Mouse (Mus musculus): Measurements from ENCODE around the gene Rac3. TPM values are rescaled to one million over a fixed set of nuclear protein-coding genes. Genes with fewer than 3 reads are reported as not detected.

Rac3 gene
- polyA plus RNA-seq, 1 experiment, result 2.4 TPM

GRCm38 (mm10) chr11:120710672-120711071 lies 10.6 kb upstream of the Rac3 start:
- WGBS, result 86% methylated on average over 5 of the region's 5 CpGs
- no peak overlapping the region for H3K4me3 ChIP-seq (replicated peaks; ENCODE audit: control insufficient read depth, low read depth, low read length)
- no peak overlapping the region for H3K27ac ChIP-seq (ENCODE audit: control insufficient read depth, insufficient read depth, low read depth, low read length, poor library complexity)
- H3K4me1 ChIP-seq (ENCODE audit: control insufficient read depth, insufficient read depth, low read length), result no peaks in the 10 kb centered on the region; the same call in 1 of the 2 replicates
- no peak for TF ChIP-seq POLR2A (IDR thresholded peaks at IDR 0.05; ENCODE audit: borderline replicate concordance, control insufficient read depth, low read depth, low read length)
- TF ChIP-seq CTCF (IDR thresholded peaks at IDR 0.05; ENCODE audit: control insufficient read depth, insufficient read depth, low read length), result no peak

- Histone ChIP-seq H3K27ac (ENCODE audit: control insufficient read depth, insufficient read depth, low read depth, low read length, poor library complexity) (no peak overlapping the region), H3K4me3 (replicated peaks; ENCODE audit: control insufficient read depth, low read depth, low read length) (no peak overlapping the region), H3K4me1 (ENCODE audit: control insufficient read depth, insufficient read depth, low read length) (no peaks in the 10 kb centered on the region; the same call in 1 of the 2 replicates)
- TF ChIP-seq POLR2A (IDR thresholded peaks at IDR 0.05; ENCODE audit: borderline replicate concordance, control insufficient read depth, low read depth, low read length), result no peak
- no peak for TF ChIP-seq CTCF (IDR thresholded peaks at IDR 0.05; ENCODE audit: control insufficient read depth, insufficient read depth, low read length)
- 73% methylated on average over 8 of the region's 8 CpGs for WGBS
Measured at GRCm38 (mm10) chr11:120711980-120712604, 9.2 kb upstream of the Rac3 start.

GRCm38 (mm10) chr11:120712771-120713568 lies 8.3 kb upstream of the Rac3 start:
- Histone ChIP-seq H3K27ac (ENCODE audit: control insufficient read depth, insufficient read depth, low read depth, low read length, poor library complexity) (peak overlapping the region; percentile 38), H3K4me3 (replicated peaks; ENCODE audit: control insufficient read depth, low read depth, low read length) (peak overlapping the region; percentile 91), H3K4me1 (ENCODE audit: control insufficient read depth, insufficient read depth, low read length) (no peaks in the 10 kb centered on the region; the same call in 1 of the 2 replicates)
- TF ChIP-seq POLR2A (IDR thresholded peaks at IDR 0.05; ENCODE audit: borderline replicate concordance, control insufficient read depth, low read depth, low read length), result no peak
- peak; percentile 61 for TF ChIP-seq CTCF (IDR thresholded peaks at IDR 0.05; ENCODE audit: control insufficient read depth, insufficient read depth, low read length)
- WGBS, result 1% methylated on average over 38 of the region's 38 CpGs

GRCm38 (mm10) chr11:120713580-120714518 lies 7.4 kb upstream of the Rac3 start, which contains the start of the genes Cenpx and Lrrc45:
Gene Cenpx, minus strand, starts transcription at chr11:120713738.
Gene Lrrc45, plus strand, starts transcription at chr11:120713925.
- H3K4me3 ChIP-seq (replicated peaks; ENCODE audit: control insufficient read depth, low read depth, low read length), result peak within 1 kb of the TSS; percentile 91
- H3K4me1 ChIP-seq (ENCODE audit: control insufficient read depth, insufficient read depth, low read length), result no peaks in the 10 kb centered on the region; the same call in 1 of the 2 replicates
- no peak for TF ChIP-seq CTCF (IDR thresholded peaks at IDR 0.05; ENCODE audit: control insufficient read depth, insufficient read depth, low read length)
- TF ChIP-seq POLR2A (IDR thresholded peaks at IDR 0.05; ENCODE audit: borderline replicate concordance, control insufficient read depth, low read depth, low read length), result peak; percentile 69; the same call in 1 of the 2 replicates
- H3K27ac ChIP-seq (ENCODE audit: control insufficient read depth, insufficient read depth, low read depth, low read length, poor library complexity), result peak within 1 kb of the TSS; percentile 38
- WGBS, result 1% methylated on average over 53 of the region's 53 CpGs

GRCm38 (mm10) chr11:120714546-120714945 lies 6.7 kb upstream of the Rac3 start:
- TF ChIP-seq CTCF (IDR thresholded peaks at IDR 0.05; ENCODE audit: control insufficient read depth, insufficient read depth, low read length) (no peak), POLR2A (IDR thresholded peaks at IDR 0.05; ENCODE audit: borderline replicate concordance, control insufficient read depth, low read depth, low read length) (no peak)
- Histone ChIP-seq H3K4me1 (ENCODE audit: control insufficient read depth, insufficient read depth, low read length) (no peaks in the 10 kb centered on the region; the same call in 1 of the 2 replicates), H3K4me3 (replicated peaks; ENCODE audit: control insufficient read depth, low read depth, low read length) (peak overlapping the region; percentile 85), H3K27ac (ENCODE audit: control insufficient read depth, insufficient read depth, low read depth, low read length, poor library complexity) (no peak overlapping the region)
- WGBS, result 45% methylated on average over 10 of the region's 10 CpGs

- Histone ChIP-seq H3K4me3 (replicated peaks; ENCODE audit: control insufficient read depth, low read depth, low read length) (no peak overlapping the region), H3K27ac (ENCODE audit: control insufficient read depth, insufficient read depth, low read depth, low read length, poor library complexity) (no peak overlapping the region), H3K4me1 (ENCODE audit: control insufficient read depth, insufficient read depth, low read length) (no peaks in the 10 kb centered on the region; the same call in 1 of the 2 replicates)
- 85% methylated on average over 9 of the region's 9 CpGs for whole genome bisulfite sequencing
- TF ChIP-seq CTCF (IDR thresholded peaks at IDR 0.05; ENCODE audit: control insufficient read depth, insufficient read depth, low read length) (no peak), POLR2A (IDR thresholded peaks at IDR 0.05; ENCODE audit: borderline replicate concordance, control insufficient read depth, low read depth, low read length) (no peak)
Measured at GRCm38 (mm10) chr11:120715131-120715530, 6.1 kb upstream of the Rac3 start.

- Histone ChIP-seq H3K4me3 (replicated peaks; ENCODE audit: control insufficient read depth, low read depth, low read length) (no peak overlapping the region), H3K4me1 (ENCODE audit: control insufficient read depth, insufficient read depth, low read length) (no peaks in the 10 kb centered on the region), H3K27ac (ENCODE audit: control insufficient read depth, insufficient read depth, low read depth, low read length, poor library complexity) (no peak overlapping the region)
- TF ChIP-seq POLR2A (IDR thresholded peaks at IDR 0.05; ENCODE audit: borderline replicate concordance, control insufficient read depth, low read depth, low read length) (no peak), CTCF (IDR thresholded peaks at IDR 0.05; ENCODE audit: control insufficient read depth, insufficient read depth, low read length) (no peak)
- 84% methylated on average over 9 of the region's 9 CpGs for WGBS
Measured at GRCm38 (mm10) chr11:120719242-120719641, 2.0 kb upstream of the Rac3 start.

Data from bone marrow, adult 2 months (tissue).